Mouse (Mus musculus) adipocyte (in vitro differentiated cells): ENCODE measurements around the gene Has3.
A peak's percentile ranks its signal among the peaks of the same experiment; 100 is the strongest.
"Not testable (repeated sequence)": the region's sequence is repeated elsewhere in the genome, so short reads cannot be mapped to it uniquely, and the experiment has no call there.

ENCODE experiments used
- DNase-seq: peaks from one replicate; pipeline ENCODE4 v3.0.0-alpha.2; 2016; ENCODE audit warnings: low spot score

The Has3 gene

DNA sequence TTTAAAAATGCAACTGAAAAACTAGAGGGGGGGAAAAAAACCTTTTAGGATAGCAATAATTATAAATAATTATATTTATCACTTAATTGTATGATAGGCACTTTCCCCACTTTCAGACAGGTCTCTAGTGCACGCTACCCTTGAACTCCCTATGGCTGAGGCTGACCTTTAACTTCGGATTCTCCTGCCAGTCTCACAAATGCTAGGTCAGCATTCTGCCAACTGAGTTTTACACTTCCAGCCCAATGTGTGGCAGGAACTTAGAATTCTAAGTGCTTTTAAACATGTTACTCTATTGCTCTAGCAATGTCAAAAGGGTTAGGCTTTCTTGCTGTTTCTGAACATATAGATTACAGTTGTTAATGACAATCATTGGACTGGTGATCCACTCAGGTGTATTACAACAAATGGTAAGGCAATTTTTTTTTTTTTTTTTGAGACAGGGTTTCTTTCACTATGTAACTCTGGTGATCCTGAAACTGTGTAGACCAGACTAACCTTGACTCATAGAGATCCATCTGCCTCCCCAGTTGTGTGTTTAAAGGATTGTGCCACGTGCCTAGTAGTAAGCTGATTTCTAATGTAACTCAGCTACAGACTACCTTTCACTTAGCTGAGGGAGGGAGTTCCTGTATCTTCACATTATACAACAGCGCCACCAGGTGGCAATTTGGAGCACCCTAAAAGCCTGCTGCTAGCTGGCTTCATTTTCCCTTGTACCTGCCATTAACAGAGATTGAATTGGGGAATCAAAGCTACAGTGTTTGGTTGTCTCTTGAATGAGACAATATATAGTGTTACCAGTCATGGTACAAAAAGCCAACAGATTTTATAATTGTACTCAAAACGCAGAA is 17.5 kb downstream of the Has3 start:
- DNase-seq, result peak; percentile 95

- DNase-seq, result no peak
These were observed 18.8 kb downstream of the Has3 start for GRCm38 (mm10) chr8:106888803-106889202.

GRCm38 (mm10) chr8:106892210-106892805 is 22.3 kb downstream of the Has3 start:
- DNase-seq, result peak; percentile 65

GRCm38 (mm10) chr8:106892806-106893451 is 22.9 kb downstream of the Has3 start:
- peak; percentile 55 for DNase-seq

DNA sequence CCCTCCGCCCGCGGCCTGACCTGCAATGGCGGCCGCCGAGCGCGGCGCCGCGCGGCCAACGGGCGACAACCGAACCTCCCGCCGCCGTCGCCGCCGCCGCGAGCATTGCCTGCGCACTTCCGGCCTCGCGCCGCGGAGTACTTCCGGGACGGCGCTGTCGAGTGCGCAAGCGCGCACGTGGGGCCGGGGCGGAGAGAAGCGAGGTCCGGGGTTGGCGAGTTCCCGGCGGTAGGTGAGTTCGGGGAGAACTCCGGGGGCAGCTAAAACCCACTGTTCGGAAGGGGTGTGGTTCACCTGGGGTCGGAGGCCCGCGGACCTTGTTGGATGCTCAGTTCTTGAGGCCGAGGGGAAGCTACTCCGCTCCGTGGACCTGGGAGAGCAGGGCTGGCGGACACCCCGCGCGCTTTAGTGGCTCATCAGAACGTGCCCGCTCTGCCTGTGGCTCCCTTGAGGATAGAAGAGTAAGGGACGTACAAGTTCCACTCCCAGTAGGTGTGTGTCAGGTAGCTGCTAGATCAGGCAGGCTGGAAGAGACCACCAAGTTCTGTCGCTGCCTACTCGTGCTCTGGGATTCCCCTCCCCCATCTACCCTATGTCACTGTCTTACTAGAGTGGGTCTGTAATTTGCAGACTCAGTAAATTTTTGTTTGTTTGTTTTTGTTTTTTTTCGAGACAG is 23.6 kb downstream of the Has3 start, which contains the start of gene Utp4:
TSS of gene Utp4 (plus strand) at position 156 of the 676 bp plus-strand sequence.
- peak; percentile 83 for DNase-seq

DNA sequence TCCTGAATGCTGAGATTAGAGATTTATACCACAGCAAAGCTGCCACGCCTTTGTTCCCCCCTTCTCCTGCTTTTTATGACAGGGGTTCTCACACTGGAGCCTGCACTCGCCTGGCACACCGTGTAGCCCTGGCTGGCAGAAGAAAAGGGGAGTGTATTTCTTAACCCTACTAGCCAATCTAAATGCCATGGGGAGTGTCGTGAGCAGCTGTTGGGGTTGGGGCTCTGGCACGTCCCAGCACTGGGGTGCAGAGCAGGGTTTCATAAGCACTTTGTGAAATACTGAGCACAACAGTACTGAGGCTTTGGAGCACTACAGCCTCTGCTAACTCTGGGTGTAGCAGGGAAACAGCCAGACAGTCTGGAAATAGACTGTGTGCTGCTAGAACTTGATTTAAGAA is 29.4 kb downstream of the Has3 start:
- peak; percentile 62 for DNase-seq

- DNase-seq, result no peak
These were observed 35.9 kb downstream of the Has3 start for GRCm38 (mm10) chr8:106905727-106906480.

DNA sequence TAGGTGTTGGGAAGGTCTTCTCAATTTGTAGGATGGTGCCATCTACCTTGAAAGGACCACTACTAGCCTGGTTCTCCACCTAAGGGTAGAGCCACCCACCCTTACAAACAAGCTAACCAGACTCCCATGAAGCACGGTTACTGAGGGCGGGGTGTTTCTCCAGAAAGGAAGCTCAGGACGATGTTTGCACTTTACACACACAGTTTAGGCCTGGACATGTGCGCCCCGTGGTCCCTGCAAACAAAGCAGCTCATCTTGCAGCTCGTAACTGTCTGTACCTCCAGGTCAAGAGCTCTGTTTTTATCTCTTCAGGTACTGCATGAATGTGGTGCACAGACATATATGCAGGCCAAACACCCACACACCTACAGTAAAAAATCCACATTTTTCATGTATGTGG is 36.6 kb downstream of the Has3 start:
- DNase-seq, result no peak

DNA sequence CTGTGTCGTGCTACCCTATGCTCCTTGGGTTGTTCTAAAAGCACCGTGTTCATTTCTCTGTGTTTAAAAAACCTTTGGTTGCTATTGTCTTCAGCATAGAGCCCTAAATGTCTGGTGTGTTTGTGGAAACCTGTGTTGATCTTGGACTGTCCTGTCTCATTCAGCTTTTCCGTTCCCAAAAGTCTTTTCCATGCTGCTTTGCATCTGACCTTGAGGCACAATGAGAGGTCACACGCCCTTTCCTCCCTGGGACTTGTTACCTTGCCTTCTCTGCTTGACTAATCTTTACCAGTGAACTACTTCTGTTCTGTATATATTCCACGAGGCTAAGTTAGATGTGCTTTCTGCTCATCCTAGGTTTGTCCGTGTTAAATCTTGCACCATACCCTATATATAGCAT is 37.4 kb downstream of the Has3 start:
- DNase-seq, result no peak

DNA sequence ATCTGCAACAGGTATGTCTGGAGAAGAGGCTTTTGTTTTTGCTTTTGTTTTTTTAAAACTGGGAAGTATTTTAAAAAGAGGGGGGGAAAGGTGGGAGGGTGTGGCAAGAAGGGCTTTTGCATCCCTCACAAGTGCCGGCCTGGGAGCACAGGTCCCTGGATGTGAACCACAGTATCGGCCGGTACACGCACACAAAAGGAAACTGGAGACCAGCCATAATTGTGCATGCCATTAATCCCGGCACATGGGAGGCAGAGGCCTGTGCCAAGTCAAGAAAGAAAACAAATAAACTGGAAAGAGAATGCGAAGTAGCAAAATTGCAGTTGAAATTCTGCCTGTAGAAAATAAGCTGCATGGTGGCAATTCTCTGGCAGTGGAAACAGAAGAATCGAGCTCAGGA is 38.2 kb downstream of the Has3 start:
- DNase-seq, result no peak

GRCm38 (mm10) chr8:106913631-106914030 is 43.6 kb downstream of the Has3 start:
- no peak for DNase-seq

- DNase-seq, result no peak
These were observed 49.8 kb downstream of the Has3 start for GRCm38 (mm10) chr8:106919721-106920394.

DNA sequence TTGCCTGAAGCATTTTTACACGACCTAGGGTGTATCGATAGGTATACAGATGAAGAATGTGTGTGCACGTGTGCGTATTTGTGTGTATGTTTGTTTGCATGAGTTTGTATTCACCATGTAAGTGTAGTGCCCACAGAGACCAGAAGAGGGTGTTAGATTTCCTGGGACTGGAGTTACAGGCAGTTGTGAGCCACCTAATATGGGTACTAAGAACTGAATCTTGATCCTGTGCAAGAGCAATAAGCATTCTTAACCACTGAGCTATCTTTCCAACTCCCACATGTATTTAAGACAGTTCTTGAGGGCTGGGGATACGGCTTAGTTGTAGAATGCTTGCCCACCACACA is 50.3 kb downstream of the Has3 start:
- no peak for DNase-seq

DNA sequence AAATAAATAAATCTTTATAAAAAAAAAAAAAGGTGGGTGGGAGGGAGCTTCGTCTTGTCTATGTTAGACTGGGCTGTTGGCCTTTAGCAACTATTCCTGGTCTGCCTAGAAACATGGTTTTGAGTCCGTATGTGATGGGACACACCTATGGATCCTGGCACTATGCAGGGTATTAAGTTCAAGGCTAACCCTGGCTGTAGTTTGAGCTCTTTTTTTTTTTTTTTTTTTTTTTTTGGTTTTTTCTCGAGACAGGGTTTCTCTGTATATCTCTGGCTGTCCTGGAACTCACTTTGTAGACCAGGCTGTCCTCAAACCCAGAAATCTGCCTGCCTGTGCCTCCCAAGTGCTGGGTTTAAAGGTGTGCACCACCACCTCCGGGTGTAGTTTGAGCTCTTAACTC is 54.0 kb downstream of the Has3 start:
- no peak for DNase-seq

- DNase-seq, result peak; percentile 94
These were observed 54.9 kb downstream of the Has3 start for GRCm38 (mm10) chr8:106924904-106925349.

DNA sequence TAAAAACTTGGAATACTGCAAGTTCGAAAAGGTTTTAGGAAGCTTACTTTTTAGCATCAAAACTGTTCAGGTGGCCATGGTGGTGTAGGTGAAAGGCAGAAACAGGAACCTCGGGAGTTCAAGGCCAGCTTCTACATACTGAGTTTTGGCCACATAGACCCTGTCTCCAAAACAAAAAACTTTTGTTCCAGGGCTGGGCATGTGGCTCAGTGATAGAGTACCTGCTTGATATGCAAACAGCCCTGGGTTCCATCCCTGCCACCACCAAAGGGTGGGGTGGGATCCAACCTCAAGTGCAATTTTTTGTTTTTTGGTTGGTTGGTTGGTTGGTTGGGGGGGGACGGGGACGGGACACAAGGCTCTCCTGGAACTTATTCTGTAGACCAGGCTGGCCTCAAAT is 55.4 kb downstream of the Has3 start:
- no peak for DNase-seq

DNA sequence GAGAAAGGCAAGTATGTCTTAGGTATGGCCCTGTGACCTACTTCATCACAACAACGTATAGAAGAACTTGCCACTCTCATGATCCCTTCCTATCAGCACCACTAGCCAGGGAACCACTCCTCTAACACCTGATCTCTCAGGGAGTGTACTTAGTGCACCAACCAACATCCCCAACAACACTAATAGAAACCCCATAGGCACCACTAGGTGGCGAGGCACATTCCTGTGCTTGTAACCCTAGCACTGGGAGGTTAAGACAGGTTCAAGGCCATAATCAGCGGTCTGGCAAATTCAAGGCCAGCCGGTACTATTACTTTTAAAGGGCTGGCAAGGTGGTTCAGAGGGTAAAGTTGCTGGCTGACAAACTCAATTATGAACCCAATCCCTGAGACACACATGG is 57.2 kb downstream of the Has3 start:
- DNase-seq, result no peak

- not testable (repeated sequence) for DNase-seq
These were observed 58.1 kb downstream of the Has3 start for GRCm38 (mm10) chr8:106928182-106928581.

DNA sequence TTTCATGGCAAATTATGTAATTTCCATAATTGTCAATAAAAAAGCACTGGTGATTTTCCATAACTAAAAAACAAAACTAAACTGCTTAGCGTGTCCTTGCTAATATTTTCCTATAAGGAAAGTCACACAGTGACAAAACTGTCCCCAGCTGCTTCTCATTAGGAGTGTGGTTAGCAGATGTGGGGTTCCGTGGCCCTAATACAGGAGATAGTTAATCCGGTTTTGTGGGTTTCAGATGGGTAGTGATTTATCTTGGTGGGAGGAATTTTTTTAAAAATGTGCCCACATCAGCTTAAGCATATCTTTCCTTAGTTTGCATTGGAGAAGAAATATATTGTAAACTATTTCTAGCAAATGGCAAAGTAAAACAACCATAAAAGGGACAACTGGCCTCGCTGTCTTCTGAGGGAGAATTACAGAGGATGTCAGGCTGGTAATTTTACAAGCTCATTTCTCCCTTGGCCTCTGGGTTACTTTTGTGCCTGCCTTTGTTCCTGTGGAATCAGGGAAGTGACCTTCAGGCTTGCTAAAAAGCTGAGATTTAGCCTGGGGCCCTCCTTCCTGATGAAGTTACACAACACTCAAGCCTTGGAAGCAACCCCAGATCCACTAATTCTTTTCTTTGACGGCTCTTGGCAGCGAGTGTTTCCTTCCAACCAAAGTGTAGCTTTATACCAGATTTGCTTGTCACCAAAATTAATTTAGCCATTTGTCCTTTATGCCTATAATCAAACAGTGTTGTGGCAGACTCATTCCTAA is 59.3 kb downstream of the Has3 start:
- DNase-seq, result peak; percentile 99

- DNase-seq, result no peak
These were observed 59.9 kb downstream of the Has3 start for GRCm38 (mm10) chr8:106929921-106930320.
